Mouse (Mus musculus) CD4-positive, CD25-positive, alpha-beta regulatory T cell, adult 9 weeks (primary cell): ENCODE measurements around the gene Rab33b. TPM values are rescaled to one million over a fixed set of nuclear protein-coding genes. Genes with fewer than 3 reads are reported as not detected.

Experiments
- polyA plus RNA-seq: library from polyadenylated mRNA; unstranded; fragments of 100-300 nt; shearing (Covaris generic); gene quantifications from one replicate; pipeline ENCODE4 v1.2.1, GENCODE M21; 2017

Rab33b gene
- 24.6 TPM for polyA plus RNA-seq

DNA sequence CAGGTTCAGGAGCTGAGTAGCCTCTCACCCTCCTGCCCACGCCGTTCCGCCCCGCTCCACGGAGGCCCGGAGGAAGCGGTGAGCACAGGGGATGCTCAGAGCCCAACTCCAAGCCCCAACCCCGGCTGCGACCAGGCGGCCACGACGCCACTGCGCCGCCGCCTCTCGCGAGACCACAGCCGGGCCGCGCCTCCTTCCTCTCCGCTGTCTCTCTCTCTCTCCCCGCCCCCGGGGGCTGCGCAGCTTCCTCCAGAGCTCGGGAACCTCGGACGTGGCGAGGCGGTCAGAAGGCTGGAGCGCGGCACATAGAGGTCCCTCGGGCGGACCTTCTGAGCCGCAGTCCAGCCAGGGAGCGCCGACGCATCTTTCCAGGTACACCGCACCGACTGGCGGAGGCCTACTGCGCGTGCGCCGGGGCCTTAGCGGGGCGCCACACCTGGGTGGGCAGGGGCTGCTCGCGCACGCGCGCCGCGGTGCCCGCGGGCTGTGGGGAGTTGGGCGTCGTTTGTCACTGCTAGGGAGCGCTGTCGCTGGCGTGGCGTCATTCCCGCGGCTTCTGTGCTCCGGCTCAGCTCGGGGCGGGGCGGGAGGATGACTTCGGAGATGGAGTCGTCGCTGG, at the start of gene Rab33b:
Rab33b (plus strand) TSS at position 180 of the 619 bp plus-strand sequence.

Other genes with a start within 250 kb of the Rab33b start
- gene Elf2, start 143.3 kb upstream of the Rab33b start, polyA plus RNA-seq = 85.8 TPM
- 3.6 TPM for gene Mgarp, start 87.2 kb upstream of the Rab33b start, polyA plus RNA-seq
- gene Ndufc1, start 74.9 kb upstream of the Rab33b start, polyA plus RNA-seq = 242 TPM
- gene Naa15, start 68.8 kb upstream of the Rab33b start, polyA plus RNA-seq = 43.3 TPM
- gene Setd7, start 77.0 kb downstream of the Rab33b start, polyA plus RNA-seq = 11.2 TPM
- 254 TPM for gene Mgst2, start 176.4 kb downstream of the Rab33b start, polyA plus RNA-seq